Mouse (Mus musculus) thymus, postnatal 10 days (tissue): ENCODE results near the gene Olfr600.
"Not testable (repeated sequence)": the region's sequence is repeated elsewhere in the genome, so short reads cannot be mapped to it uniquely, and the experiment has no call there.

Experiments used
- DNase-seq, 2 experiments: peaks; one replicate each; pipeline ENCODE4 v3.0.0; 2021; ENCODE audit warnings: low spot score in 2 of 2

Gene Olfr600

DNA sequence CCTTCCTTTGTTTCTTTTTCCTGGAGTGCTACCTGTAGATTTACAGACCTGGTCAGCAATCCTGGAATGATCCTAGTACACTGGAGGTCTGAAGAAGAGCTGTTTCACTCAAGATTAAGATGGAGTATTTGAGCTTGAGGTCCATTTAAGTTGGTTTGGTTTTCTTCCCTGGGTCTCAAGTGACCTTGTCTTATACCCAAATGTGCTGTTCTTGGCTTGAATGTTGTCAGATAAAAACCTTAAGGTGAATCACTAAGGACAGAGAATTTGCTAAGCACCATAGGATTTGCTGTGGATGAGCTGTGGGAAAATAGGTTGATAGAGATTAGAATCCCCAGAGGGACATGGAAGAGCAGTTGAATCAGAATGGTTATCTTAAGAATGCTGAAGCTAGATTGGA lies at the start of gene Olfr600:
Gene Olfr600, minus strand, starts transcription at position 101 of the 400 bp plus-strand sequence.
- DNase-seq: no peak

DNA sequence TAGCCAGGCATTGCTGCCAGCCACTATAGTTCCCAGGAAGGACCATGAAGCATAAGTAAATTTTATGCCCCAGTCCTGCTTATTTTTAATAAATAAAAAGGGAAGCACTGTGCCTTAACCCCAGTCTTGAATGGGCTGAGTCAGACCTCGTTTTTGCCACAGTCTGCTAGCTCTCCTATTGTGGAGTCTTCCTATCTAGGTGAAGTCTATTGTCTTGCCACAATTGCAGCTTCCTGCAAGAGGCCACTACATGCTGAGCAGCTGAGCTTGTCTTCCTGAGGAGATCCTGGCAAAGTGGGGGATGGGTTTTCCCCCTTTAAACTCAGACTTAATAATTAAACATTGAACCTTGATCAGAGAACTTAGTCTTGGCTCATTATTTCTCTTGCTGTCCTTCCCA lies 49.5 kb upstream of the Olfr600 start:
- DNase-seq: no peak

DNA sequence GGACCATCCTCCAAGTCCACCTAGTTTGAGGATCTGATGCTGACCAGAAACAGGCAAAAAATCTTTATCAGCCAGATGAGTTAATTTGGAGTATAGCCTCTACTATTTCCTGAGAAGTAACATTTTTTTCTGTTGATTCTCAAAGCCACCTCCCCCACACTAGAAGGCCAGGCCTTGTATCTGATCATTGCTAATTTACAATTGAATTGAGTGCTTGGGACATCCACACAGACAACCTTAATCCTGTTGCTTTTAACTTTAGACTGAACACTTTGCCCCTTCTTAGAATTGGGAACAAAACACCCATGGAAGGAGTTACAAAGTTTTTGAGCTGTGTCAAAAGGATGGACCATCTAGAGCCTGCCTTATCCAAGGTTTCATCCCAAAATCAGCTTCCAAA lies 48.3 kb upstream of the Olfr600 start:
- DNase-seq: no peak

DNA sequence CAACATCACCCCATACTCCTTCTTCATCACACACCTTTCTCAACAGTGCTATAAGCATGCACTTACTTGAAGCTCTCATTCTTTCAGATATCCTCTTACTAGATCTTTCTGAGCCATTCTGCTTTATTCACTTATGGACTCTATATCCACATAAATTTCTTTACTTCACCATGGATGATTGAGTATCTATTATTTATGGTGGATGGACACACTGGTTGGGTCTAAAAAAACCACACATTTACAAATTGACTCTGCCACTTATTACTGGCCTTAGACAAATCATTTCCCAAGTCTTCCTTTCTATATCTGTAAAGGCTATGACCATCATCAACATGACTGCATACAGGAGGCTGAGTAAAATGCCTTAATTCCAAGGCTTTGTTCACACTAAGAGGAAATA lies 36.6 kb upstream of the Olfr600 start, which contains the start of gene Olfr603:
Gene Olfr603, minus strand, starts transcription at position 101 of the 400 bp plus-strand sequence.
- no peak for DNase-seq

DNA sequence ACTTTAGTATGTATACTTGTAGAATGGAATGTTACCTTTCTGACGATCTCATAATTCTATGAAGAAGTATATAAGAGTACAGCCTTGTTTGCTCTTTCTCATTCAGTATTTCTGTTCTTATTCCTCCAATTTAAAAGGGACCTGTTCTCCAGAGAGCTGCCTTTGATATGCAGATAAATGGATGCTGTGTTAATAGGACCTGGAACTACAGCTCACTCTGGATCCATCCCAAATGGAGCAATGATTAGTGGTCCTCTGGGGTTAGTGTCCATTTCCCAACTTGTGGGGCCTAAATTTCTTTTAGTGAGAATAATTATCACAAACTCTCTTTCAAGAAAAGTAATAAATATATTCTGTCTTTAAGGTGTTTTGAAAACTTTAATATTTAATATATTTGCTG lies 13.1 kb upstream of the Olfr600 start, which contains the start of gene Olfr601:
Gene Olfr601, minus strand, starts transcription at position 101 of the 400 bp plus-strand sequence.
- DNase-seq: no peak

DNA sequence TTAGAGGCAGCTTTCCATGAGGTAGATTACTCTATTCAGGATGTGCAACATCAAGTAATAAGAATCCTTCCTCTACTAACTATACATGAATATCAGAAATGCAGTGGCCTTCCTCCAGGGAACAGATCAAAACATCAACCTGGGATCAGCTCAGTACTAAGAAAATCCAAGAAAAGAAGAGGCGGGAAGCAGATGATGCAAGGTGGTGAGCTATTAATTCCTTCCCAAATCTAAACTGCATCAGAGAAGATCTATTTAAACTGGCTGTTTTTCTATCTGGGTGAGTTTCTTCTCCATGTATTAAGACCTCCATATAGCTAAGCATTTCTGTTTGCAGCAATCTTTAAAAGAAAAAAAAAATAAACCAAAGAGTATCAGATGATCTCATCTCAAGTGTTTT lies 13.9 kb downstream of the Olfr600 start, which contains the start of gene Olfr599:
Gene Olfr599, plus strand, starts transcription at position 301 of the 400 bp plus-strand sequence.
- no peak for DNase-seq

DNA sequence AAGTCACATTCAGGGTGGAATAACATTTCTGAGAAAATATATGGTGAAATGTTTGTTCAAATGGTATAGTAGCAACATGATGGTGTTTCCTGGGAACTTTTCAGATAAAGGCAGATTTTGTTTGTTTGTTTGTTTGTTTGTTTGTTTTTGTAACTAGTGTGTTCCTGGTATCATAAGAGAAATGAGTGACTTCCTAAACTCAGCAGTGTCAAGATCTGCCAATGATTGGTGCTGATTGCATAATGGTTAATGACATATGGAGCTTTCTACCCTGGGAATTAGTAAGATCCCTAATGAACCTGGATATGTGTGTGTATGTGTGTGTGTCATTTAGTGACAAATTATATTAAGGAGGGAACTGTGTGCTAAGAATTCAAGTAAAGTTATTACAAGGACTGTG lies 26.2 kb downstream of the Olfr600 start, which contains the start of gene Olfr598:
Gene Olfr598, plus strand, starts transcription at position 301 of the 400 bp plus-strand sequence.
- no peak for DNase-seq

DNA sequence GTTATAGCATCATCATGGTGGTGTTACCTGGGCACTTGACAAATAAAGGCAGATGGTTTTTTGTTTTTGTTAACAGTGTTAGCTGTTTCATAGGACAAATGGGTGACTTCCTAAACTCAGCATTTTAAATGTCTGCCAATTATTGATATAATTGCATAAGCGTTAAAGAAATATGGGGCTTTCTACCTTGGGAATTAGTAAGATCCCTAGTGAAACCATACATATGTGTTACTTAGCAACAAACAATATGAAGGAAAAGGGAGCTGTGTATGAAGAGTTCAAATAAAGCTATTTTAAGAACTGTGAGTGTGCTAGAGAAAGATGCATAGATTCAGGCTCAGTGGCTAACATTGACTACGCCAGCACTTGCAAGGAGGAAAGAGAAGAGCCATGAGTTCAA lies 33.5 kb downstream of the Olfr600 start, which contains the start of gene Olfr597:
Gene Olfr597, plus strand, starts transcription at position 301 of the 400 bp plus-strand sequence.
- not testable (repeated sequence) for DNase-seq

DNA sequence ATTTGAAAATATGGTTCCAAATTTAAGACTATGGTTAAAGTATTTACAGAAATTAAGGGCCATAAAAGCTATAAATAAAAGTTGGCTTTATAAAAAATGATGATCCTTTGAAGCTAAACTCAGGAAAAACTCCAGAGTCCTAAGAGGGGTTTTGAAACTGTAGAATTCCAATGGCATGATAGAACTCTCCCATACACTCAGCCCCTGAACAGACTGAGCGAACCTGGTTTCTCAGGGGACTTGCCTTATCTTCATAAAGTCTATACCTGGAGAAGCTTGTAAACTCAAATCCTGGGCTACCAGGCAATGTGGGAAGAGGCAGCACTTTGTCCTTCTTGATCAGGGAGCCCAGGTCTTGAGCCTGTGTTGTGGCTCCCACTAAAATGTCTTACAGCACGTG lies 44.1 kb downstream of the Olfr600 start, which contains the start of gene Olfr596:
Gene Olfr596, plus strand, starts transcription at position 301 of the 400 bp plus-strand sequence.
- not testable (repeated sequence) for DNase-seq
